Mouse (Mus musculus) brown adipose tissue, adult 24 weeks (tissue): ENCODE measurements around the gene Dot1l. TPM values are rescaled to one million over a fixed set of nuclear protein-coding genes. Genes with fewer than 3 reads are reported as not detected.

Experiments
- H3K27ac ChIP-seq: fragments of 200-500 bp; replicated peaks from 2 replicates; pipeline ENCODE4 v1.5.1; 2012; ENCODE audit warnings: low read depth, mild to moderate bottlenecking, low read length
- H3K4me1 ChIP-seq: fragments of 200-500 bp; 2 replicates; pipeline ENCODE4 v1.6.1; 2012; ENCODE audit warnings: low read length, mixed read lengths; ENCODE audit not compliant: control insufficient read depth, insufficient read depth, insufficient read length
- H3K4me3 ChIP-seq: fragments of 200-500 bp; 2 replicates; pipeline ENCODE4 v1.5.1; 2012; ENCODE audit warnings: low read depth, mild to moderate bottlenecking, low read length, moderate library complexity; ENCODE audit not compliant: insufficient read depth
- polyA plus RNA-seq: library from polyadenylated mRNA; stranded (reverse); fragments of >200 nt; gene quantifications from 2 replicates; pipeline ENCODE4 v1.2.4, GENCODE M21; 2012; ENCODE audit not compliant: missing spikeins, insufficient read depth, insufficient read length

Gene Dot1l
- polyA plus RNA-seq, 1 experiment = 11.5 TPM

DNA sequence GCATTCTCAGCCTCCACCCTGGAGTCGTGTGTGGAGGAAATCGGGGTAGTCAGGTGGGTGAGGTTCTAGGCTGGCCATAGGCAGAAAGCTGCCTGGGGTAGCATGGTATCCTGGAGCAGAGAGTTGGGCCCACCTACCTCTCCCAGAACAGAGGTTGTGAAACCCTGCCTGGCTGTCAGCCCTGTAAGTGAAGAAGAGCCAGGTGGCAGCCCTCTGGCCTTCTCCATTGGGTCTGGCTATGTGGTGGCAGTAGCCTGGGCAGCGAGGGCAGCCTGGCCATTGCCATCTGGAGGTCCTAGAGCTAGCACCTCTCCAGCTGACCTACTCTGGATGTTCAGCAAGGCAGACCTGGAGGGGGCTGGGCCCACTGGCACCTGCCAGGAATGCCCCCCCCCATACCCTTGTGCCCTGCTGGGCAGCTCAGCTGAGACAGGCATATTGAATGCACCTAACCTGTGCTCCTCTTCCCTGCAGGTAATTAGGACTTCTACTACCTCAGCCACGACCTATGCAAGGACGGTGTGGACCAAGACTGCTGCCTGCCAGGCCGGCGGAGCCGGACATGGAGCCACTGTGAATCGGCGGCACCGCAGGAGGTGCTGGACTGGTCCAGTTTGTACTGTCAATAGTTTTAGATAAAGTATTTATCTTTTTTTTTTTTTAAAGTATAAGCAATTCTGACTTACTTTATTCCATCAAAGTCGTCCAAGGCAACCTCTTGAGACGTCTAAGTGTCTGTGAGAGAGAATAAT is 38.2 kb downstream of the Dot1l start:
- Histone ChIP-seq H3K4me1 (peaks cover 5% of the 10 kb centered on the region; the same call in 1 of the 2 replicates), H3K4me3 (no peak overlapping the region), H3K27ac (no peak overlapping the region)

- no peak overlapping the region for H3K4me3 ChIP-seq
- no peak overlapping the region for H3K27ac ChIP-seq
- peaks cover 5% of the 10 kb centered on the region; the same call in 1 of the 2 replicates for H3K4me1 ChIP-seq
These were observed 38.8 kb downstream of the Dot1l start for GRCm38 (mm10) chr10:80793803-80794202.

DNA sequence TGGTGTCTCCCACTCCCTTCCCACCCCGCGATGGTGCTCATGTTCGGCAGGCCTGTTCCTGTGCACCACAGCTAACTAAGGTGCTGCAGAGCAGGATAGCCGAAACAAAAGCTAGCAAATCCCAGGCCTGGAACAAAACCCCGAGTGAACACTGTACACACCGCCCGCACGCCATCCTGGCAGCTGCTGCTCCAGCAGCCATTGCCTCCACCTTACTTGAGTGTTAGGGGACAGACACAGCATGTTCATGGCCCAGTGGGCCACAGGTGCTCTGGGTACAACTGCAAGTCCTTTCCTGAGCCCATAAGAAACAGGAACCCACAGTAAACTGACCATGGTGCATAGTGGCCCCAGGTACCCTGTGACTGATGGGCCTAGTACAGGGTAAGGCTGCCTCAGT is 39.7 kb downstream of the Dot1l start:
- peaks cover 5% of the 10 kb centered on the region; the same call in 1 of the 2 replicates for H3K4me1 ChIP-seq
- H3K4me3 ChIP-seq = no peak overlapping the region
- no peak overlapping the region for H3K27ac ChIP-seq

DNA sequence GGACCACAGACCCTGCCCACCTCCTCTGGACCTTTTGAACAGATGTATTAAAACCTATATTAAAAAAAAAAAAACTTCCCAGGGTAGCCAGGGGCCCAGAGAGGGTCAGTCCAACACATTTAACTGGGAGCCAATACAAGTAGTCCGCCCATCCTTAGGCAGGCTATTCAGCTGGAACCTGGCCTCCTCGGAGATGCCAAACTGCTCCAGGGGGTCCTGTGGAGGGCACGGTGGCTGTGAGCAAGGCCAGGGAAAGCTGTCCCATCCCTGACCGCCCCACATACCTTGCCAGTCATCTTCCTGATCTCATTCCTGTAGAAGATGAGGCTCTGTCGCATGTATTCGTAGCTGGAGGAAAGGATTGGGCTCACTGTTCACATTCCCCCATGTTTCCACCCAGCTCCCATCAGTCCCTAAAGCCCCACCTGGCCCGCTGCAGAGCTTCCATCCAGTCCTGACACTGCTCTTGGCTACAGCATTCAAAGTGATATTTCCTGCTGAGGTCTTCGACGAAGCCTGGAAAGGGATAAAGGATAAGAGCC is 41.4 kb downstream of the Dot1l start:
- Histone ChIP-seq H3K4me1 (peaks cover 5% of the 10 kb centered on the region; the same call in 1 of the 2 replicates), H3K4me3 (peak overlapping the region; percentile 90; the same call in 1 of the 2 replicates), H3K27ac (no peak overlapping the region)

- Histone ChIP-seq H3K27ac (peak overlapping the region; percentile 99), H3K4me3 (peak overlapping the region; percentile 90), H3K4me1 (peaks cover 5% of the 10 kb centered on the region; the same call in 1 of the 2 replicates)
These were observed 42.5 kb downstream of the Dot1l start for GRCm38 (mm10) chr10:80797186-80798149.

DNA sequence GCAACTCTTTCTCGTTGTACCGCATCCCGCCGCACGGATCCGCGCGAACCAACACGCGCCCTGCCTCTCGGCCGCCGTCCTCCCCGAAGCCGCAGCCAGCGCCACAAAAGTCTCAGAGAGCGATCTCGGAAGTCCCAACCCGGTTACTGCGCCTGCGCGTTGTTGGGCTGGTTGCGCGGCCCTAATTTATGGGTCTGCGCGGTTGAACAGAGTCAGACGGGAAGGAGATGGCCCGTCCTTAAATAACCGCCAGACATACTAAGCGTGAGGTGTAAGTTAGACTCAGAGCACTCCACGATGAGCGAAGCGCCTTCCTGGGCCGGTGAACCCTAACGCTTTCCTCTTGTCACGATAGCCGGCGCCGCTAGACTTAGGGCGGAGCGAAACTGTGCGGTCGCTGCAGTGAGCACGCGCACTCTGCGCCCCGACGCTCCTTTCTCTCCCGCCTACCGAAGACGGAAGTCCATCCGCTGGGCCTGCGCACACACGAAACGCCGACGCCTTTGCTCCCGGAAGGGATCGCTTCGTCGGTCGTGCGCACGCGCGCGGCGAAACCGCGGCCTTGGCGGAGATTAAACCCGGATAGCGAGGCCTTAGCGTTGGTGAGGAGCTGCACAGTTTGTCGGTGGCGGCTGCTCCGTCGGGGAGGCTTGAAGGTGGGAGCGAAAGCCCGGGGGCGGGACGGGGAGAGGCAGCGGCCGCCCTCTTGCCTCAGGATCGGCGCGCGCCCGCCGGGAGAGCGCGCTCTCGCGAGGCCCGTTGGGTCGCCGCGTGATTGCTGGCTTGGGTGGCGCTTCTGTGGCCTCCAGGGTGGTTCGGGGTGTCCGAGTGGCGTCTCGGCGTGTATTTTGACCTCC is 43.4 kb downstream of the Dot1l start, which contains the start of the genes Sf3a2 and Plekhj1:
TSS of gene Sf3a2 (plus strand) at position 49 of the 857 bp plus-strand sequence.
TSS of gene Plekhj1 (minus strand) at position 477 of the 857 bp plus-strand sequence.
- Histone ChIP-seq H3K4me3 (peak within 1 kb of the TSS; percentile 90), H3K4me1 (peaks cover 5% of the 10 kb centered on the region; the same call in 1 of the 2 replicates), H3K27ac (peak within 1 kb of the TSS; percentile 99)

- peaks cover 5% of the 10 kb centered on the region; the same call in 1 of the 2 replicates for H3K4me1 ChIP-seq
- H3K4me3 ChIP-seq = peak overlapping the region; percentile 77
- peak overlapping the region; percentile 78 for H3K27ac ChIP-seq
These were observed 44.1 kb downstream of the Dot1l start for GRCm38 (mm10) chr10:80799070-80799566.

- Histone ChIP-seq H3K4me3 (no peak overlapping the region), H3K4me1 (no peaks in the 10 kb centered on the region; the same call in 1 of the 2 replicates), H3K27ac (no peak overlapping the region)
These were observed 47.4 kb downstream of the Dot1l start for GRCm38 (mm10) chr10:80802204-80802912.

GRCm38 (mm10) chr10:80802996-80803395 is 48.0 kb downstream of the Dot1l start:
- no peak overlapping the region for H3K27ac ChIP-seq
- H3K4me1 ChIP-seq = no peaks in the 10 kb centered on the region; the same call in 1 of the 2 replicates
- H3K4me3 ChIP-seq = no peak overlapping the region

DNA sequence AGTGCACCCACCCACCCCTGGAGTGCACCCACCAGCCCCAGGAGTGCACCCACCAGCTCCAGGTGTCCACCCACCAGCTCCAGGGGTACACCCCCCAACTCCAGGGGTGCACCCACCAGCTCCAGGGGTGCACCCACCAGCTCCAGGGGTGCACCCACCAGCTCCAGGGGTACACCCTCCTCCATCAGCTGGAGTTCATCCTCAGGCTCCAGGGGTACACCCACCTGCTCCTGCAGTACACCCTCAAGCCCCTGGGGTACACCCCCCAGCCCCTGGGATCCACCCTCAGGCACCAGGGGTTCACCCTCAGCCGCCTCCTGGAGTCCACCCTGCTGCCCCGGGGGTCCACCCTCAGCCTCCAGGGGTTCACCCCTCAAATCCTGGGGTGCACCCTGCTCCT is 49.3 kb downstream of the Dot1l start:
- H3K4me3 ChIP-seq = no peak overlapping the region
- H3K4me1 ChIP-seq = no peaks in the 10 kb centered on the region; the same call in 1 of the 2 replicates
- no peak overlapping the region for H3K27ac ChIP-seq

- Histone ChIP-seq H3K4me3 (no peak within 1 kb of the TSS), H3K27ac (no peak within 1 kb of the TSS), H3K4me1 (no peaks in the 10 kb centered on the region; the same call in 1 of the 2 replicates)
These were observed 49.9 kb downstream of the Dot1l start, which contains the start of gene Amh for GRCm38 (mm10) chr10:80804916-80805315. TSS of gene Amh (plus strand) at chr10:80805243.

DNA sequence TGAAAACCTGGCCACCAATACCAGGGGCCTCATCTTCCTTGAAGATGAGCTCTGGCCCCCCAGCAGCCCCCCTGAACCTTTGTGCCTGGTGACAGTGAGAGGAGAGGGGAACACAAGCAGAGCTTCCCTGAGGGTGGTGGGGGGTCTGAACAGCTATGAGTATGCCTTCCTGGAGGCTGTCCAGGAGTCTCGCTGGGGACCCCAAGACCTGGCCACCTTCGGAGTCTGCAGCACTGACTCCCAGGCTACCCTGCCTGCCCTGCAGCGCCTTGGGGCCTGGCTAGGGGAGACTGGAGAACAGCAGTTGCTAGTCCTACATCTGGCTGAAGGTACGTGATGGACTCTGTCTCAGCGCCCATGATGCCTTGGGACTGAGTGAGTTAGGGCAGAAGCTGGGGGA is 50.3 kb downstream of the Dot1l start:
- Histone ChIP-seq H3K27ac (no peak overlapping the region), H3K4me3 (no peak overlapping the region), H3K4me1 (no peaks in the 10 kb centered on the region; the same call in 1 of the 2 replicates)

DNA sequence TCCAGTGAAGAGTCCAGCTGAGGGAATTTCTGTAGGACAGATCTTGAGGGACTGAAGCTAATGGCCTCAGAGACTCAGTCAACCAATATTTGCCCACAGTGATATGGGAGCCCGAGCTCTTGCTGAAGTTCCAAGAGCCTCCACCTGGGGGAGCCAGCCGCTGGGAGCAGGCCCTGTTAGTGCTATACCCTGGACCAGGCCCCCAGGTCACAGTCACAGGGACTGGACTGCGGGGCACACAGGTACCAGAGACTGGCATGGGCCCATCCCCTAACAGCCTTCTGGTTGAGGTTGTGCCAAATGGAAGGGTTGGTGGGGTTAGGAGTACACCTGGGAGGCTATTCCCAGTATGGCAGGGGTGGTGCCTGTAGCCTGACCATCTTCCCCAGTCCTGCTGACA is 50.9 kb downstream of the Dot1l start:
- Histone ChIP-seq H3K4me3 (no peak overlapping the region), H3K4me1 (no peaks in the 10 kb centered on the region; the same call in 1 of the 2 replicates), H3K27ac (no peak overlapping the region)
